Comparison of ENCODE assay signal across 9 mouse cellular contexts in the genomic region with DNA sequence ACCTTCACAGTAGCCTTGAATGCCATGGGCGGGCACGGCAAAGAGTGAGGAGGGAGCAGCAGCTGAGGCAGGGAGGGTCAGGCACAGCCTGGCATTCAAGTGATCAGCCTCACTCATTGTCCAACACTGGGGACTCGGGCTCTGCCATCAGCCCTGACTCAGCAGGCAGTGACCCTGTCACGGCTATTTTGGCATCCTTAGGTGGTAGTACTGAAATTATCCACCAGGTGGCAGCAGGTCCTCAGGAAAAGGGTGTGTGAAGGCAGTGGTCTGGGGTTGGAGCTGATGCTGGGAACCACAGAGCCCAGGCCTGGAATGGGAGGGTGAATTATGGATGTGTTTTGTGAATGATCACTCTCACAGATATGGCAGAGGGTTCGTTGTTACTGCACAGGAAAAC. TPM values are rescaled to one million over a fixed set of nuclear protein-coding genes. Genes with fewer than 3 reads are reported as not detected.
DNase-seq lines count a peak whose midpoint lies in the region; ATAC-seq lines count a peak whose summit lies in the region.
"Had no signal": no experiment of that assay in that cellular context is flagged by ENCODE, and none has a peak within 500 bp of the region (broad histone marks: within the 10 kb centered on the region; RNA-seq: fewer than 3 reads in every experiment).

No protein-coding gene starts in this region.

- 10% methylated on average over 5 of the region's 5 CpGs for WGBS in liver, embryonic 15.5 days (ENCODE audit: insufficient replicate concordance)
- WGBS in neural tube, embryonic 13.5 days = 2% methylated on average over 5 of the region's 5 CpGs

- H3K9ac ChIP-seq in liver, embryonic 15.5 days = no peak overlapping the region
- H3K9ac ChIP-seq in neural tube, embryonic 13.5 days = no peak overlapping the region
- H3K9ac ChIP-seq: embryonic facial prominence, embryonic 15.5 days had no signal

- H3K27ac ChIP-seq in liver, embryonic 15.5 days (replicated peaks) = no peak overlapping the region
- no peak overlapping the region; the same call in 1 of the 2 replicates for H3K27ac ChIP-seq in neural tube, embryonic 13.5 days (replicated peaks)
- H3K27ac ChIP-seq: embryonic facial prominence, embryonic 15.5 days had no signal

- no peak overlapping the region for H3K4me2 ChIP-seq in liver, embryonic 15.5 days
- H3K4me2 ChIP-seq in neural tube, embryonic 13.5 days = peak overlapping the region; percentile 25
- H3K4me2 ChIP-seq: embryonic facial prominence, embryonic 15.5 days had no signal

- intact Hi-C loops in heart, postnatal 10 days (cut with DNase I) = loop anchor here (5.0 to 10.0 kb wide), 2 partner anchors 243 to 430 kb away; a partner anchor contains a TSS

- no peak overlapping the region for H3K4me3 ChIP-seq in liver, embryonic 15.5 days (replicated peaks)
- H3K4me3 ChIP-seq in neural tube, embryonic 13.5 days = no peak overlapping the region
- H3K4me3 ChIP-seq: embryonic facial prominence, embryonic 15.5 days had no signal

- peak; percentile 35 for ATAC-seq in liver, embryonic 15.5 days (ENCODE audit: insufficient read depth)
- ATAC-seq in neural tube, embryonic 13.5 days (ENCODE audit: low read depth) = peak; percentile 33

- DNase-seq in CD4-positive helper T cell, adult 2 months (ENCODE audit: low read depth, low spot score) = peak; percentile 75
- DNase-seq in brain, adult 2 months (ENCODE audit: low read depth, low spot score) = peak; percentile 93
- peak; percentile 41 for DNase-seq in fibroblast of lung, adult 2 months (ENCODE audit: low read depth)
- peak; percentile 93 to 97 for DNase-seq in heart, postnatal 10 days
- peak; percentile 87 to 89 for DNase-seq in kidney, postnatal 4 days
- DNase-seq in telencephalon, adult 2 months (ENCODE audit: low read depth, low spot score) = peak; percentile 55

- no peaks in the 10 kb centered on the region for H3K36me3 ChIP-seq in liver, embryonic 15.5 days (replicated peaks)
- H3K36me3 ChIP-seq in neural tube, embryonic 13.5 days = no peaks in the 10 kb centered on the region
- H3K36me3 ChIP-seq: embryonic facial prominence, embryonic 15.5 days had no signal

- H3K4me1 ChIP-seq in liver, embryonic 15.5 days (replicated peaks) = peaks cover 14% of the 10 kb centered on the region
- peaks cover 29% of the 10 kb centered on the region for H3K4me1 ChIP-seq in neural tube, embryonic 13.5 days (replicated peaks)

- H3K9me3 ChIP-seq in liver, embryonic 15.5 days (replicated peaks) = no peaks in the 10 kb centered on the region
- H3K9me3 ChIP-seq in neural tube, embryonic 13.5 days = no peaks in the 10 kb centered on the region
- H3K9me3 ChIP-seq: embryonic facial prominence, embryonic 15.5 days had no signal

- peaks cover 4% of the 10 kb centered on the region; the same call in 1 of the 2 replicates for H3K27me3 ChIP-seq in liver, embryonic 15.5 days
- no peaks in the 10 kb centered on the region for H3K27me3 ChIP-seq in neural tube, embryonic 13.5 days
- H3K27me3 ChIP-seq: embryonic facial prominence, embryonic 15.5 days had no signal

RNA-seq across cellular contexts. Expression of a gene that starts 4.3 kb away (rescaled TPM):
- 10 to 100 TPM; 25.1 to 25.8 TPM for total RNA-seq in heart, postnatal 10 days (2021)
- 12.2 and 13.1 TPM in 2 replicates for polyA plus RNA-seq in liver, embryonic 15.5 days (2015; fragmentation: Nextera tagmentation; extraction: Ambion mirVana)
- 75.0 and 88.0 TPM in 2 replicates for polyA plus RNA-seq in neural tube, embryonic 13.5 days (2015; fragmentation: Nextera tagmentation; extraction: Ambion mirVana)

RNA-seq across cellular contexts. Expression of a gene that starts 4.5 kb away (rescaled TPM):
- total RNA-seq in heart, postnatal 10 days (2021) = 1 to 10 TPM; 1.0 to 1.1 TPM
- polyA plus RNA-seq in liver, embryonic 15.5 days (2015; fragmentation: Nextera tagmentation; extraction: Ambion mirVana) = not detected in 2 replicates
- polyA plus RNA-seq in neural tube, embryonic 13.5 days (2015; fragmentation: Nextera tagmentation; extraction: Ambion mirVana) = 1.7 and 2.0 TPM in 2 replicates

RNA-seq across cellular contexts. Expression of a gene that starts 29.9 kb away (rescaled TPM):
- under 1 TPM; 0.15 to 0.24 TPM for total RNA-seq in heart, postnatal 10 days (2021)
- polyA plus RNA-seq in liver, embryonic 15.5 days (2015; fragmentation: Nextera tagmentation; extraction: Ambion mirVana) = not detected in 2 replicates
- 0.43 and 0.50 TPM in 2 replicates for polyA plus RNA-seq in neural tube, embryonic 13.5 days (2015; fragmentation: Nextera tagmentation; extraction: Ambion mirVana)

RNA-seq across cellular contexts. Expression of a gene that starts 59.6 kb away (rescaled TPM):
- total RNA-seq in heart, postnatal 10 days (2021) = 1 to 10 TPM; 1.6 to 2.4 TPM
- polyA plus RNA-seq in liver, embryonic 15.5 days (2015; fragmentation: Nextera tagmentation; extraction: Ambion mirVana) = 0.09 and 0.12 TPM in 2 replicates
- 20.4 and 23.5 TPM in 2 replicates for polyA plus RNA-seq in neural tube, embryonic 13.5 days (2015; fragmentation: Nextera tagmentation; extraction: Ambion mirVana)

Comparison
In these comparisons a context has a peak if more than half of its experiments do, and no peak if none do; other contexts are left out.
1. DNase-seq: peak in every context shown above with its lines; median percentile 95 in heart, postnatal 10 days; 93 in brain, adult 2 months; 88 in kidney, postnatal 4 days; 75 in CD4-positive helper T cell, adult 2 months; 55 in telencephalon, adult 2 months; 41 in fibroblast of lung, adult 2 months.